Mouse (Mus musculus) neural tube, embryonic 13.5 days (tissue): ENCODE results near the gene Tent4b. TPM values are rescaled to one million over a fixed set of nuclear protein-coding genes. Genes with fewer than 3 reads are reported as not detected.

ENCODE experiments used
- ATAC-seq: fragments of 200-750 bp; cut with Nextera tagmentation; 2 replicates; pipeline ENCODE4 v1.8.0; 2017; ENCODE audit warnings: low read depth, mild to moderate bottlenecking, moderate TSS enrichment, moderate library complexity
- H3K27ac ChIP-seq: fragments of 300-500 bp; sonication (generic); replicated peaks from 2 replicates; pipeline ENCODE4 v1.5.1; 2015; ENCODE audit warnings: moderate library complexity, mild to moderate bottlenecking, inconsistent platforms
- H3K27me3 ChIP-seq: fragments of 300-500 bp; sonication (generic); 2 replicates; pipeline ENCODE4 v1.6.1; 2015; ENCODE audit warnings: mild to moderate bottlenecking, inconsistent platforms
- H3K36me3 ChIP-seq: fragments of 300-500 bp; sonication (generic); 2 replicates; pipeline ENCODE4 v1.6.1; 2015; ENCODE audit warnings: mild to moderate bottlenecking, inconsistent platforms
- H3K4me1 ChIP-seq: fragments of 300-500 bp; sonication (generic); replicated peaks from 2 replicates; pipeline ENCODE4 v1.6.1; 2015; ENCODE audit warnings: inconsistent platforms
- H3K4me2 ChIP-seq: fragments of 300-500 bp; sonication (generic); 2 replicates; pipeline ENCODE4 v1.6.1; 2015; ENCODE audit warnings: inconsistent platforms, mild to moderate bottlenecking, moderate library complexity
- H3K4me3 ChIP-seq: fragments of 300-500 bp; sonication (generic); 2 replicates; pipeline ENCODE4 v1.5.1; 2015; ENCODE audit warnings: mild to moderate bottlenecking, inconsistent platforms
- H3K9ac ChIP-seq: fragments of 300-500 bp; sonication (generic); 2 replicates; pipeline ENCODE4 v1.6.1; 2015; ENCODE audit warnings: moderate library complexity, mild to moderate bottlenecking, inconsistent platforms
- H3K9me3 ChIP-seq: fragments of 300-500 bp; sonication (generic); 2 replicates; pipeline ENCODE4 v1.6.1; 2016; ENCODE audit warnings: inconsistent platforms
- WGBS: fragments of 180-500 bp; shearing (Covaris S2); methylation state at CpG from one replicate; pipeline ENCODE4 v1.1.7; 2015; 5-methylcytosine and 5-hydroxymethylcytosine counted together
- polyA plus RNA-seq: library from polyadenylated mRNA; unstranded; fragments of >200 nt; fragmentation: Nextera tagmentation; extraction: Ambion mirVana; gene quantifications from 2 replicates; pipeline ENCODE4 v1.2.1, GENCODE M21; 2015

Tent4b gene
- 10.0 and 11.2 TPM in 2 replicates for polyA plus RNA-seq

DNA sequence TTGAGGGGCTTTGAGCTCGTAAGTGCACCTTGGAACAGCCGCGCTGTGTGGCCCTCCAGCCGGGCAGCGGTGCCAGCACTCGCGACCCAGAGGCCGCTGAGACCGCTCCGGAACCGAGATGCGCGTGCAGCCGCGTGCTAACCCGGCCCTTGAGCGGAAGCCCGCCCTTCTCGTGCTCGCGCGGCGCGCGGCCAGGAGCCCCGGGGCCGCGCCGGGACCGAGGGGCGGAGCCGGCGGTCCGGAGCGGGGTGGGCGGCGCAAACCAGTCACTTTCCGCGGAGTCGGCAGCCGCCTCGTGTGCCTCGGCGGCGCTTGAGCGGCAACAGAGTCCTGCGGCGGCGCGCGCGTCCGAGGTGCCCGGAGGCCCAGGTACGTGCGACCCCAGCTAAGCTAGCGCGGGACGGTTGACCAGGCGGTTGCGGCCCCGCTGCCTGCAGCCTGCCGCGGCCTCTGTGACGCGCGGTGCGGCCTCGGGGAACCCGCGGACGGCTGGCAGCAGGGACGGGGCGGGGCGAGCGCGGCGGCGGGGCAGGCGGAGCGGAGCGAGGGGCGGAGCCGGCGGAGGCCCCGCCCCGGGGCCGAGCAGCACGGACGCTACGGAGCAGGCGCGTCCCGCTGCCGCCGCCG lies at the start of gene Tent4b:
TSS of gene Tent4b (plus strand) at position 269 of the 627 bp plus-strand sequence.
- Histone ChIP-seq H3K36me3 (no peaks in the 10 kb centered on the region), H3K27ac (peak within 1 kb of the TSS; percentile 98), H3K4me3 (peak within 1 kb of the TSS; percentile 91), H3K4me1 (peaks cover 43% of the 10 kb centered on the region), H3K4me2 (peak within 1 kb of the TSS; percentile 89), H3K9ac (peak within 1 kb of the TSS; percentile 91), H3K27me3 (no peaks in the 10 kb centered on the region), H3K9me3 (no peaks in the 10 kb centered on the region)
- ATAC-seq = peak; percentile 95
- WGBS = under 1% methylated on average over 73 of the region's 97 CpGs

- Histone ChIP-seq H3K36me3 (peaks cover 84% of the 10 kb centered on the region), H3K4me3 (no peak overlapping the region), H3K9me3 (no peaks in the 10 kb centered on the region), H3K4me1 (no peaks in the 10 kb centered on the region), H3K4me2 (no peak overlapping the region), H3K27ac (no peak overlapping the region), H3K27me3 (no peaks in the 10 kb centered on the region), H3K9ac (no peak overlapping the region)
- 97% methylated on average over 6 of the region's 6 CpGs for WGBS
- ATAC-seq = no peak
These were observed 48.1 kb upstream of the Tent4b start for GRCm38 (mm10) chr8:88150910-88151371.

GRCm38 (mm10) chr8:88160237-88160995 lies 38.6 kb upstream of the Tent4b start:
- no peak overlapping the region for H3K4me3 ChIP-seq
- no peaks in the 10 kb centered on the region for H3K27me3 ChIP-seq
- no peak for ATAC-seq
- H3K9me3 ChIP-seq = no peaks in the 10 kb centered on the region
- no peaks in the 10 kb centered on the region for H3K4me1 ChIP-seq
- H3K27ac ChIP-seq = no peak overlapping the region
- no peak overlapping the region for H3K9ac ChIP-seq
- H3K36me3 ChIP-seq = peaks cover 91% of the 10 kb centered on the region
- H3K4me2 ChIP-seq = no peak overlapping the region
- WGBS = 89% methylated on average over 10 of the region's 10 CpGs

DNA sequence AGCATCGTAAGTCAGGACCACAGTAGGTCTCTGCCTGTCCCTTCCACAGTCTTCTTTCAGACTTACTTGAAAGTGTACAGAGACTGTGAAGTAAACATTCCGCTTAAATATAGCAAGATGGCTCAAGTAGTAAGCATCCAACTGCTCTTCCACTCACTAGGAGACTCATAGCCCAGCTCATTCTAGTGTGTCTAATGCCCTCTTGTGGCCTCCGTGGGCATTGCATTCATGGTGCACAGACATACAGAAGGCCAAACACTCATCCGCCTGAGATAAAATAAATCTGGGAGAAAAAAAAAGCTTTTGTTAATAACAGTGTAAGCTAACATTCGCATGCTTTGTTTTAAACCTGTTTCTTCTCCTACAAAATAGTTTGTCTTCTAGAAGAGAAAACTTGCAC lies 37.6 kb upstream of the Tent4b start:
- no peak overlapping the region for H3K4me3 ChIP-seq

GRCm38 (mm10) chr8:88175264-88175663 lies 23.7 kb upstream of the Tent4b start:
- ATAC-seq = no peak
- Histone ChIP-seq H3K27ac (no peak overlapping the region), H3K4me1 (no peaks in the 10 kb centered on the region), H3K4me2 (no peak overlapping the region), H3K4me3 (no peak overlapping the region), H3K36me3 (peaks cover 40% of the 10 kb centered on the region), H3K9me3 (no peaks in the 10 kb centered on the region), H3K27me3 (no peaks in the 10 kb centered on the region), H3K9ac (no peak overlapping the region)
- WGBS = 90% methylated on average over 7 of the region's 7 CpGs

More for the DNA sequence above, 37.6 kb upstream of the Tent4b start:
- Histone ChIP-seq H3K9me3 (no peaks in the 10 kb centered on the region), H3K9ac (no peak overlapping the region), H3K4me1 (no peaks in the 10 kb centered on the region), H3K27ac (no peak overlapping the region), H3K36me3 (peaks cover 90% of the 10 kb centered on the region), H3K4me2 (no peak overlapping the region), H3K27me3 (no peaks in the 10 kb centered on the region)
- 75% methylated on average over 5 of the region's 5 CpGs for WGBS
- ATAC-seq = no peak

DNA sequence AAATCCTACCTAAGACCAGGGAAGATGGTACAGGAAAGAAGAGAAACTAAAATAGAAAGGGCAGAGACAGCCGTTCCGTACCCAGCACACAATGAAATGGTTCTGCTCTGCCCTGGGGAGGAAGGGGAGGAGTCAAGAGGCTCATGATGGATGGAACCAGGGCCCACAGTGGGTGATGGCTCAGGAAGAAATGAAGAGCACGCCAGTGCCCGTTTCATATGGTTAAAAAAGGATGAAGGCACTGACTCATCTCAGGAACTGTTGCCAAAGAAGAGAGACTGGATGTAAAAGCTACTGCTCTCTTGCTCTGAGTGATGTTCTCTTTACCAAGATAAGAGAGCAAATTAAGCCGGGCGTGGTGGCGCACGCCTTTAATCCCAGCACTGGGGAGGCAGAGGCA lies 21.7 kb upstream of the Tent4b start:
- WGBS = 91% methylated on average over 8 of the region's 8 CpGs

GRCm38 (mm10) chr8:88183121-88183520 lies 15.9 kb upstream of the Tent4b start:
- Histone ChIP-seq H3K36me3 (no peaks in the 10 kb centered on the region), H3K4me1 (no peaks in the 10 kb centered on the region), H3K27ac (no peak overlapping the region), H3K9me3 (no peaks in the 10 kb centered on the region), H3K4me2 (no peak overlapping the region), H3K27me3 (no peaks in the 10 kb centered on the region), H3K9ac (no peak overlapping the region), H3K4me3 (no peak overlapping the region)
- no peak for ATAC-seq
- WGBS = 72% methylated on average over 2 of the region's 2 CpGs

More for the DNA sequence above, 21.7 kb upstream of the Tent4b start:
- H3K9ac ChIP-seq = no peak overlapping the region
- no peaks in the 10 kb centered on the region for H3K27me3 ChIP-seq
- ATAC-seq = no peak
- no peaks in the 10 kb centered on the region for H3K4me1 ChIP-seq
- H3K27ac ChIP-seq = no peak overlapping the region
- no peaks in the 10 kb centered on the region for H3K9me3 ChIP-seq
- no peak overlapping the region for H3K4me2 ChIP-seq
- H3K4me3 ChIP-seq = no peak overlapping the region
- peaks cover 25% of the 10 kb centered on the region for H3K36me3 ChIP-seq

DNA sequence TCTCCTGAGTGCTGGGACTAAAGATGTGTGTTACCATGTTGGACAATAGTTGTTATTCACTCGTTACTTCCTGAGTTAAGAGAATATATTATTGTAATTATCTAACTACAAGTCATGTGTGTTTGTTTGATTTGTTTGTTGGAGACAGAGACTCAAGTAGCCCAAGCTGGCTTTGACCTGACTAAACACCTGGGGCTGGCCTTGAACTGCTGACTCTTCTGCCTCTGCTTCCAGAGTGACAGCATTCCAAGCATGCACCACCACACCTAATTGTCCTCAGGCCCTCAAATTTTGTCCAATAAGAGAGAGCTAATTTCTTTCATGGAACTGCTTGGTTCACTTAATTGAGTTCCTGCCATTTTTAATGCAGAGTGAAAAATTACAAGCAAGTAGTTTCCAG lies 14.1 kb upstream of the Tent4b start:
- no peak for ATAC-seq
- no peak overlapping the region for H3K4me3 ChIP-seq
- no peak overlapping the region for H3K4me2 ChIP-seq
- no peaks in the 10 kb centered on the region for H3K9me3 ChIP-seq
- H3K27ac ChIP-seq = no peak overlapping the region
- H3K36me3 ChIP-seq = no peaks in the 10 kb centered on the region
- H3K4me1 ChIP-seq = no peaks in the 10 kb centered on the region
- H3K27me3 ChIP-seq = no peaks in the 10 kb centered on the region
- no peak overlapping the region for H3K9ac ChIP-seq
- WGBS = 90% methylated on average over 1 of the region's 1 CpGs

- WGBS = 84% methylated on average over 6 of the region's 6 CpGs
- Histone ChIP-seq H3K27ac (no peak overlapping the region), H3K9ac (no peak overlapping the region), H3K4me3 (no peak overlapping the region), H3K4me1 (no peaks in the 10 kb centered on the region), H3K4me2 (no peak overlapping the region), H3K36me3 (no peaks in the 10 kb centered on the region), H3K27me3 (no peaks in the 10 kb centered on the region), H3K9me3 (no peaks in the 10 kb centered on the region)
- no peak for ATAC-seq
These were observed 13.3 kb upstream of the Tent4b start for GRCm38 (mm10) chr8:88185716-88186115.

DNA sequence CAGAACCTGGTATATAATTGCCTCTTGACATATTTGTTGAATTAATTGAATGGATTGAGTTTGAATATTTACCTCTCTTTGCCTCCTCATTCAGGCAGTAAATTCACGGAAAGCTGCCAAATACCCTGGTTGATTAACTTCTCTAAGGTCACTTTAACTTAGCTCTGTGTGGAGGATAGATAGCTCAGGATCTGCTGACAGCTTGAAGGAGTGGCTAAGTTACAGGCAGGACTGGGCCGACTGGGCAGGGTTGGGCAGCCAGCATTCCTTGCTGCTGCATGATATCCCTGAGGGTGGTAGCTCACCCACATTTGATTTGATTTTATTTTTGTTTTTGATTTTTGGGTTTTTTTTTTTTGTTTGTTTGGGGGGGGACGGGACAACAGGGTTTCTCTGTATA lies 1.7 kb upstream of the Tent4b start:
- peaks cover 26% of the 10 kb centered on the region for H3K4me1 ChIP-seq

DNA sequence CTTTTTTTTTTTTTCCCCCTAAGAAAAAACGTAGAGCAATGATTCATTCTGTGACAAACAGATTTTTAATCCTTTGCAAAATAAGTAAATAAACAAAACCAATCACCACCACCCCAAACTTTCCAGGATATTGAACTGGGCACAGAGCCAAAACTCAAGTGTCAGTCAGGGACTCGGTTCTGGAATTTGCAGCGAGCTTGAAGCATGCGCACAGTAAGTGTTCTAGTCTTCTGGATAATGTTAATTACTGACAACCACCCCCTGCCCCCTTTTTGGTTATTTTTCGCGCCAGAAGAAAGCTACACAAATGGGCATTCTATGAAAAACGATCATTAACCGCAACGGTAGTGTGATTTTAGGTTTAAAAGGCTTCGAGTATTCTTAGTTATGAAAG lies 465 bp upstream of the Tent4b start:
- Histone ChIP-seq H3K27ac (peak overlapping the region; percentile 98), H3K27me3 (no peaks in the 10 kb centered on the region), H3K9me3 (no peaks in the 10 kb centered on the region), H3K36me3 (no peaks in the 10 kb centered on the region), H3K9ac (peak overlapping the region; percentile 91), H3K4me1 (peaks cover 38% of the 10 kb centered on the region), H3K4me2 (peak overlapping the region; percentile 89), H3K4me3 (peak overlapping the region; percentile 91)
- under 1% methylated on average over 10 of the region's 10 CpGs for WGBS
- no peak for ATAC-seq

More for the DNA sequence above, 1.7 kb upstream of the Tent4b start:
- Histone ChIP-seq H3K4me3 (no peak overlapping the region), H3K27ac (no peak overlapping the region), H3K9me3 (no peaks in the 10 kb centered on the region), H3K27me3 (no peaks in the 10 kb centered on the region), H3K4me2 (no peak overlapping the region), H3K9ac (no peak overlapping the region), H3K36me3 (no peaks in the 10 kb centered on the region)
- no peak for ATAC-seq
- 66% methylated on average over 3 of the region's 3 CpGs for WGBS

DNA sequence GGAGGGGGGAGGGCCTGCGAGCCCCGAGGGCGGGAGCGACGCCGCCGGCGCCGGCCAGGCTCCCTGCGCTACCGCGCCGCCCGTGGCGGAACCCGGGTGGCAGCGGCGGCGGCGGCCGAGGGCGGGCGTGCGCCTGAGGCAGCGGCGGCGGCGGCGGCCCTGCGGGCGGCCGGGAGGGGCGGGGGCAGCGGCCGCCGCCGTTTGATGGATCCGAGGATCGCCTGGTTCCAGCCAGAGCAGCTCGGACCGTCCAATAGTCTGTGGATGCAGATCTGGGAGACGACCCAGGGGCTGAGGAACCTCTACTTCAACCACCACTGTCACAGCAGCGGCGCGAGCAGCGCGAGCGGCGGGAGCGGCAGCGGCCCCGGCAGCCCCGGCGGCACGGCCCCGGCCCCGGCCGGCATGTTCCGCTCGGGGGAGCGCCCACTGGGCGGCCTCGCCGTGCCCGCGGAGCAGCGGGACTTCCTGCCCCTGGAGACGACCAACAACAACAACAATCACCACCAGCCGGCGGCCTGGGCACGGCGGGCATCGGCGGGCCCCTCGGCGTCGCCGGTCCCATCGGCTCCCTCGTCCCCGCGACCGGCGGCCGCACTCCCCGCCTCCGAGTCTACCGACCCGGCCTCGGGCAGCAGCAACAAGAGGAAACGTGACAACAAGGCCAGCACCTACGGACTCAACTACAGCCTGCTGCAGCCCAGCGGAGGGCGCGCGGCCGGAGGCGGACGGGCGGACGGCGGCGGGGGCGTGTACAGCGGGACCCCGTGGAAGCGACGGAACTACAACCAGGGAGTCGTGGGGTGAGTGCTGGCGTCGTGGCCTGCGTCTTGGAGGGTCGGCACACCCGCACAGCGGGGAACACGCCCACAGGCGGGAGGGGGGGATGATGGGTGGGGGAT lies 938 bp downstream of the Tent4b start:
- Histone ChIP-seq H3K27ac (peak overlapping the region; percentile 98), H3K9ac (peak overlapping the region; percentile 91), H3K9me3 (no peaks in the 10 kb centered on the region), H3K4me2 (peak overlapping the region; percentile 89), H3K4me1 (peaks cover 52% of the 10 kb centered on the region), H3K36me3 (no peaks in the 10 kb centered on the region), H3K27me3 (no peaks in the 10 kb centered on the region), H3K4me3 (peak overlapping the region; percentile 91)
- WGBS = under 1% methylated on average over 83 of the region's 117 CpGs
- ATAC-seq = peak; percentile 74
